Mouse (Mus musculus): ENCODE measurements at regions not wholly inside any gene's neighbourhood (a gene's known extent, or its start where the extent isn't known, plus 50 kb on each side); places are given as distances from the start of the nearest gene placed in this dataset.

DNA sequence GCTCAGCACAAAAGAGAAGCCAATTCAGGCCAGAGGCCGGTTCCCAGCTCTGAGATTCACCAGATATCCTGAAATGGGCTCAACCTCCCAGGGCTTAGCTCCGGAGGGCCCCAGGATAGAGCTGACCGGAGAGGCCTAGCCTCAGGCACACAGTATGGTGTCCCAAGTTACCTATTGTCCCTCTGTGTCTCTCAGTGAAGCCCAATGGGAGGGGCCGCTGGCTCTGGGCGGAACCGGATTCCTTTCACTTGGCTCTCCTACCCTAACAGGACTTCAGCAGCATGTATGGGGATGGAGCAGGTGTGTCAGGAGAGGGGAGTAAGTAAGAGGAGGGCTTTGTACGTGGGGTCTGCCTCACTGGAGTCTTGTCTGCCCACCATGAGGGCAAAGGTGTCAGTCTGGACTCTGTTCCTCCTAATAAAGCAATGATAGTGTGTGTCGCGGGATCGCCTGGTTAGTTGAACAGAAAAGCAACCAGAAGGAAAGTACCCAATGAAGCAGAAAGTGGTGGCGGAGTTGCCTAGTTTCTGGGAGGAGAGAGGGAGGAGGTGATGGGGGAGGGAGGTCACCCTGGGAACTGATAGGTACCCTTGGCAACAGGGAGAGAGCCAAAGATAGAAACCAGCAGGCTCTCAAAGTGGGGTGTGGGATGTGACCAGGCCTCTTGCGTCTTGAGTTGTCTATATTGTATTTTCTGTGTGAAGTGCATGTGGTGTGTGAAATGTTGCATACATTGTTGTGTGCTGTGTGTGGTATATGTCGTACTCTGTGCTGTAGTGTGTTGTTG lies 74.8 kb upstream of the Podxl start:
- H3K27me3 ChIP-seq (replicated peaks; ENCODE audit: control insufficient read depth, insufficient read depth, low read length), result no peaks in the 10 kb centered on the region
- no peak overlapping the region for H3K27ac ChIP-seq (ENCODE audit: low read length)
- H3K4me2 ChIP-seq (ENCODE audit: low read depth, low read length), result no peak overlapping the region
- no peak overlapping the region for H3K9ac ChIP-seq (ENCODE audit: low read depth, low read length)
- H3K9me3 ChIP-seq (ENCODE audit: control insufficient read depth, low read length), result no peaks in the 10 kb centered on the region
- ATAC-seq, result no peak; the same call in 1 of the 2 replicates
- no peaks in the 10 kb centered on the region for H3K36me3 ChIP-seq (ENCODE audit: control insufficient read depth, insufficient read depth, low read length)
- no peak overlapping the region for H3K4me3 ChIP-seq (ENCODE audit: low read length)
- 57% methylated on average over 13 of the region's 13 CpGs for WGBS
- H3K4me1 ChIP-seq (ENCODE audit: control insufficient read depth, insufficient read depth, low read length), result 0 out of 2 replicates have a peak, but pooled peaks cover 8% of the 10 kb centered on the region

DNA sequence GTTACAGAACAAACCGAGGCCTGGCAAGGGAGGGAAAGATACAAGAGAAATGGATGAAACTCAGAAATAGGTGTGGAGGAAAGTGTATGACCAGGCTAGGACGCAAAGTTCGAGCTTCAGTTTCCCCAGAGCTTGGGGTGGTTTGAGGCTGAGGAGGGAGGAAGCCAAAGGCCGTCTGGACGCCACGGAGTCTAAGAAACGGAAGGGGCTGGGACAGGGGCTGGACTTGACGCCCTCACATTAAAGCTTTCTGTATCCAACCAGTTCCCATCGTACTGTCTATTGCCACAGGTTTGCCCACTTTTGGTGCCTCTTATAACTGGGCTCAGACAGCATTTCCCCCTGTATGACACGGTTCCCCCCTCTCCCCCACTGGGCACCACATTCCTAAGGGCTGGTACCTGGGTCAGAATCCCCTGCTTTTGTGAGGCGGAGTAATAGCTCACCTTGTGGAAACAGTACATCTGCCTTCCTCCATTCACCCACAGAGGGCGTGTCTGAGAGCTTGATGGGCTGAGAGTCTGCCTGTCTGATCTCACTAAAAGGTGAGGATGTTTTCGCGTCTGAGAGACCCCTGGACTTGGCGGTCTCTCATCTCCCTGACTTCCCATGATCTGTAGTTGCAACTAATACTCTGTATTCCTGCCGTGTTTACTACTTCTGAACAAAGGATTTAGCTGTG lies 73.7 kb upstream of the Podxl start:
- H3K9ac ChIP-seq (ENCODE audit: low read depth, low read length), result no peak overlapping the region
- H3K27ac ChIP-seq (ENCODE audit: low read length), result no peak overlapping the region
- 0 out of 2 replicates have a peak, but pooled peaks cover 8% of the 10 kb centered on the region for H3K4me1 ChIP-seq (ENCODE audit: control insufficient read depth, insufficient read depth, low read length)
- 20% methylated on average over 16 of the region's 16 CpGs for WGBS
- H3K36me3 ChIP-seq (ENCODE audit: control insufficient read depth, insufficient read depth, low read length), result no peaks in the 10 kb centered on the region
- H3K4me3 ChIP-seq (ENCODE audit: low read length), result no peak overlapping the region
- no peaks in the 10 kb centered on the region for H3K27me3 ChIP-seq (replicated peaks; ENCODE audit: control insufficient read depth, insufficient read depth, low read length)
- H3K9me3 ChIP-seq (ENCODE audit: control insufficient read depth, low read length), result no peaks in the 10 kb centered on the region
- no peak overlapping the region for H3K4me2 ChIP-seq (ENCODE audit: low read depth, low read length)
- ATAC-seq, result no peak

DNA sequence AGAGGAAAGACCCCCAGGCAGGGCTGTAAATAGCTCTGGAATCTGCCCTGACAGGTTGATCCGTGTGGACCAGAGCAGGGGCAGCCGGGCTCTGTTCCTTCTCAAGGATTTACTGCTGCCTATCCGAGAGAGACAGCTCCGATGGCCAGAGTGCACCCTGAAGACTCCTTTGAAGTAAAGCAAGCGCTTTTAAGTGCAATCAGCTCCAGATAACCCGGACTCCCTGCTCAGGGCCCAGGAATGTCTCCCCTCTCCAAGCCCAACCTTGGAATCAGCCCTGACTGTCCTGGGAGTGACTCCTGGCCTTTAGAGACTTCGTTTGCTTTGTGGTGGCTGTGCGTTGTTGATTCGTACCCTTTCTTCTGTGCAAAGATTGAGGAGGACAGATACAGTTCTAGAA lies 73.2 kb upstream of the Podxl start:
- H3K27ac ChIP-seq (ENCODE audit: low read length), result no peak overlapping the region
- ATAC-seq, result no peak
- H3K4me1 ChIP-seq (ENCODE audit: control insufficient read depth, insufficient read depth, low read length), result 0 out of 2 replicates have a peak, but pooled peaks cover 8% of the 10 kb centered on the region
- no peaks in the 10 kb centered on the region for H3K36me3 ChIP-seq (ENCODE audit: control insufficient read depth, insufficient read depth, low read length)
- 19% methylated on average over 9 of the region's 9 CpGs for WGBS
- no peak overlapping the region for H3K4me3 ChIP-seq (ENCODE audit: low read length)
- no peak overlapping the region for H3K9ac ChIP-seq (ENCODE audit: low read depth, low read length)
- no peak overlapping the region for H3K4me2 ChIP-seq (ENCODE audit: low read depth, low read length)
- no peaks in the 10 kb centered on the region for H3K9me3 ChIP-seq (ENCODE audit: control insufficient read depth, low read length)
- no peaks in the 10 kb centered on the region for H3K27me3 ChIP-seq (replicated peaks; ENCODE audit: control insufficient read depth, insufficient read depth, low read length)

DNA sequence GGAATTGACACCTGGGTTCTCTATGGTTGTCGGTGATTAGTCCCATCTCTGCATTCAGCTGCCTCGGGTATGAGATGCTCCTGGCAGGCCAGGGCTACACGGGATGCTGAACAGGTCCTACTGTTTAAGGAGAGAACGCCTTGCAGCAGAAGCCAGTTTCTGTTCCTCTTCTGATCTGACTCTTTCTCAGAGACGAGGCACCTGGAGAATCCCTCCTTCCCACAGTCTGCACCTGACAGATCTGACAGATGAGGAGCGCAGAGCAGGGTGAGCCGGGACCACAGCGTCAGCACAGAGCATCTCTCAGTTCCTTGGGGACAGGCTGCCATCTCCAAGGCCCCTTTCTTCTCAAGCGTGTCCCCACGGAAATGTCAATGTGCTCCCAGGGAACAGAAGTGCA lies 68.7 kb upstream of the Podxl start:
- no peak overlapping the region for H3K9ac ChIP-seq (ENCODE audit: low read depth, low read length)
- no peak overlapping the region for H3K4me2 ChIP-seq (ENCODE audit: low read depth, low read length)
- WGBS, result 70% methylated on average over 10 of the region's 10 CpGs
- no peaks in the 10 kb centered on the region for H3K4me1 ChIP-seq (ENCODE audit: control insufficient read depth, insufficient read depth, low read length)
- H3K27me3 ChIP-seq (replicated peaks; ENCODE audit: control insufficient read depth, insufficient read depth, low read length), result no peaks in the 10 kb centered on the region
- no peak for ATAC-seq
- H3K9me3 ChIP-seq (ENCODE audit: control insufficient read depth, low read length), result no peaks in the 10 kb centered on the region
- no peaks in the 10 kb centered on the region for H3K36me3 ChIP-seq (ENCODE audit: control insufficient read depth, insufficient read depth, low read length)
- no peak overlapping the region for H3K4me3 ChIP-seq (ENCODE audit: low read length)
- H3K27ac ChIP-seq (ENCODE audit: low read length), result no peak overlapping the region

DNA sequence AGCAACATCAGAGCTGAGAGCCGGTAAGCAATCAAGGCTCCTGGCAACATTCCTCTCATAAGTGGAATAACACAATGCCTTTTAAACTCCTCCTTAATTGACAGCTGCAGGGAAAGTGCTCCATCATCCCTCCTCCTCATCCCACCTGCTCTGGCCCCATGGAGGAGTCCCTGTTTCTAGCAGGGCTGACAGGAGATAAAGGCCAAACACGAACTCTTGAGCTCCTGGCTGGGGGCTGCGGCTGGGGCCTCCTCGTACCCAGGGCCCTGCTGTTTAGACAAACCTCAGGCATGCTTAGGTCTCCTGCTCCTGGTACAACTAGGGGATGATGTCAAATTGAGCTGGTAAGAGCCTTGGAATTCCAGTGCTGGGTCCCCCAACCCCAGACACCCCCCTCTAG lies 66.2 kb upstream of the Podxl start:
- no peak for ATAC-seq
- Histone ChIP-seq H3K36me3 (ENCODE audit: control insufficient read depth, insufficient read depth, low read length) (no peaks in the 10 kb centered on the region), H3K9ac (ENCODE audit: low read depth, low read length) (no peak overlapping the region), H3K4me1 (ENCODE audit: control insufficient read depth, insufficient read depth, low read length) (no peaks in the 10 kb centered on the region), H3K4me2 (ENCODE audit: low read depth, low read length) (no peak overlapping the region), H3K9me3 (ENCODE audit: control insufficient read depth, low read length) (no peaks in the 10 kb centered on the region), H3K27me3 (replicated peaks; ENCODE audit: control insufficient read depth, insufficient read depth, low read length) (no peaks in the 10 kb centered on the region), H3K4me3 (ENCODE audit: low read length) (no peak overlapping the region), H3K27ac (ENCODE audit: low read length) (no peak overlapping the region)
- 38% methylated on average over 4 of the region's 4 CpGs for WGBS

DNA sequence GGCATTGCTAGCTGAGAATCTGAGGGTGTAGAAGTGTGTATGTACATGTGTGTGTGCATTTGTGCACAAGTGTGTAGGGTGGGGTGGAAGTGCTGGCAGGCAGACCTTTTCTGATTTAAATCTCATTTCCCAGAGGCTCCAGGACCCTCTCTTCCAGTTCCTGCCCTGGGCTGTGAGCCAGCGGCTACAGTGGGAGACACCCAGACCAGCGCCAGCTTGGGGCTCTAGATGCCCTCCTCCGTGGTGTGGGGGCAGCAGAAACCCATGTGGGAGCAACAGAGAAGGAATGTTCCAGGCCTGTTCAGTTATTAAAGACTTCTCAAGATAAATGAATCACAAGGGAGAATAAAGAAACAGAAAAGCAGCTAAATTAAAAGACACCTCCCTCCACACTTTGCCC lies 64.1 kb upstream of the Podxl start:
- Histone ChIP-seq H3K27me3 (replicated peaks; ENCODE audit: control insufficient read depth, insufficient read depth, low read length) (no peaks in the 10 kb centered on the region), H3K9ac (ENCODE audit: low read depth, low read length) (no peak overlapping the region)
- ATAC-seq, result no peak

DNA sequence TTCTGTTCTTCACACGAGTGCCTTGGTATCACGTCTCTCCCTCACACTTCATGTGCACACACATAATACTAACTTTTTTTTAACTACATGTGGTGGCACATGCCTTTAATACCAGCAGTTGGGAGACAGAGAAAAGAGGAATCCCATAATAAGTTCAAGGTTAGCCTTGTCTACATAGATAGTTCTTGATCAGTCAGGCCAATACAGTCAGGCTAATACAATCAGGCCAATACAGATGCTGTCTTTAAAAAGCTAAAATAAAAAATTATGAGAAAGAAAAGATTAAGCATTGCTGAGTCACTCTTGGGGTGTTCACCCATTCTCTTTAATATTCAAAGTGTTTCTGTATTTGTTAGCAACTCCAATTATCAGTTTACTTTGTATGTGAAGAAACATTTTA lies 61.3 kb upstream of the Podxl start:
- H3K4me3 ChIP-seq (ENCODE audit: low read length), result no peak overlapping the region
- no peaks in the 10 kb centered on the region for H3K27me3 ChIP-seq (replicated peaks; ENCODE audit: control insufficient read depth, insufficient read depth, low read length)
- no peak overlapping the region for H3K9ac ChIP-seq (ENCODE audit: low read depth, low read length)
- no peak overlapping the region for H3K27ac ChIP-seq (ENCODE audit: low read length)
- WGBS, result 68% methylated on average over 2 of the region's 2 CpGs
- no peaks in the 10 kb centered on the region for H3K36me3 ChIP-seq (ENCODE audit: control insufficient read depth, insufficient read depth, low read length)
- no peak overlapping the region for H3K4me2 ChIP-seq (ENCODE audit: low read depth, low read length)
- no peaks in the 10 kb centered on the region for H3K9me3 ChIP-seq (ENCODE audit: control insufficient read depth, low read length)
- no peaks in the 10 kb centered on the region for H3K4me1 ChIP-seq (ENCODE audit: control insufficient read depth, insufficient read depth, low read length)
- ATAC-seq, result no peak

More for the DNA sequence above, 64.1 kb upstream of the Podxl start:
- H3K4me3 ChIP-seq (ENCODE audit: low read length), result no peak overlapping the region
- H3K9me3 ChIP-seq (ENCODE audit: control insufficient read depth, low read length), result no peaks in the 10 kb centered on the region
- H3K36me3 ChIP-seq (ENCODE audit: control insufficient read depth, insufficient read depth, low read length), result no peaks in the 10 kb centered on the region
- H3K27ac ChIP-seq (ENCODE audit: low read length), result no peak overlapping the region
- 78% methylated on average over 3 of the region's 3 CpGs for WGBS
- H3K4me1 ChIP-seq (ENCODE audit: control insufficient read depth, insufficient read depth, low read length), result no peaks in the 10 kb centered on the region
- no peak overlapping the region for H3K4me2 ChIP-seq (ENCODE audit: low read depth, low read length)

DNA sequence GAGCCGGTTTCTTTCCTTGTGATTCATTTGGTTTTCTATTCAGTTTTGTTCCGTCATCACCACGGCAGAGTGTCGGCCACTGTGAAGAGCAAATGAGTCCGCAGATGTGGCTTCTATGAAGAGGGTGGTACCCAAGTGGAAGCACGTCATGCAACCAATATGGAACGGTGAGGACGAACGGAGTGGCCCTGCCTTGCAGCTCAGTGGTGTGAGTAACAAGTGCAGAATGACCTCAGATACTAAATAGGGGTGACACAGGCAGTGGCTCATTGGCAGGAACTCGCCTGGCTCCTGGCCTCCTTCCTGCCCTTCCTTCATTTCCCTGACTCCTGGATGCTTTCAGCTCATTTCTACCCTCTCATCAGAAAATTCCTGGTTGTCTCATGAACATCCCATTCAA lies 60.6 kb upstream of the Podxl start:
- 79% methylated on average over 10 of the region's 10 CpGs for WGBS
- Histone ChIP-seq H3K4me1 (ENCODE audit: control insufficient read depth, insufficient read depth, low read length) (no peaks in the 10 kb centered on the region), H3K27me3 (replicated peaks; ENCODE audit: control insufficient read depth, insufficient read depth, low read length) (no peaks in the 10 kb centered on the region), H3K9me3 (ENCODE audit: control insufficient read depth, low read length) (no peaks in the 10 kb centered on the region), H3K4me2 (ENCODE audit: low read depth, low read length) (no peak overlapping the region), H3K9ac (ENCODE audit: low read depth, low read length) (no peak overlapping the region), H3K27ac (ENCODE audit: low read length) (no peak overlapping the region), H3K4me3 (ENCODE audit: low read length) (no peak overlapping the region), H3K36me3 (ENCODE audit: control insufficient read depth, insufficient read depth, low read length) (no peaks in the 10 kb centered on the region)
- ATAC-seq, result no peak

DNA sequence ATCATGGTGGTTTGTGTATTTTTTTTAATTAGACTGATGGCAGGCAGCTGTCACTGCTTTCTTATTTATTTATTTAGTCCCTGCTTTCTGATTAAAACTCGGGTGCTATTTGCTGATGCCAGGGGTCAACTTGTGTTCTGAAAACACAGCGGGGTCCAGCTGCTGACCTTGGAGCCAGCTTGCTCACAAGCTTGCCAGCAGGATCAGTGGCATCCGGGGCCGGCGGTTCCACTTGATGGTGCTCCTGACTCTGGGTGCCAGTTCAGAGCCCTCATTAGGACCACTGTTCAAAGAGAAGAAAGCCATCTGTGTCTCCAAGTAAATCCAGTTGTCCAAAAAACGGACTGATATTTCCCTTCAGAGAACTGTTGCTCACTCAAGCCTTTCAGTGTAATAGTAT lies 57.2 kb upstream of the Podxl start:
- WGBS, result 75% methylated on average over 6 of the region's 6 CpGs
- ATAC-seq, result no peak
- no peak overlapping the region for H3K9ac ChIP-seq (ENCODE audit: low read depth, low read length)
- no peak overlapping the region for H3K4me2 ChIP-seq (ENCODE audit: low read depth, low read length)
- no peaks in the 10 kb centered on the region for H3K4me1 ChIP-seq (ENCODE audit: control insufficient read depth, insufficient read depth, low read length)
- no peaks in the 10 kb centered on the region for H3K36me3 ChIP-seq (ENCODE audit: control insufficient read depth, insufficient read depth, low read length)
- no peaks in the 10 kb centered on the region for H3K9me3 ChIP-seq (ENCODE audit: control insufficient read depth, low read length)
- H3K27ac ChIP-seq (ENCODE audit: low read length), result no peak overlapping the region
- no peaks in the 10 kb centered on the region for H3K27me3 ChIP-seq (replicated peaks; ENCODE audit: control insufficient read depth, insufficient read depth, low read length)
- no peak overlapping the region for H3K4me3 ChIP-seq (ENCODE audit: low read length)

Data from intestine, embryonic 16.5 days (tissue).